Mouse (Mus musculus): ENCODE measurements around the gene Ampd3.

Ampd3 gene

DNA sequence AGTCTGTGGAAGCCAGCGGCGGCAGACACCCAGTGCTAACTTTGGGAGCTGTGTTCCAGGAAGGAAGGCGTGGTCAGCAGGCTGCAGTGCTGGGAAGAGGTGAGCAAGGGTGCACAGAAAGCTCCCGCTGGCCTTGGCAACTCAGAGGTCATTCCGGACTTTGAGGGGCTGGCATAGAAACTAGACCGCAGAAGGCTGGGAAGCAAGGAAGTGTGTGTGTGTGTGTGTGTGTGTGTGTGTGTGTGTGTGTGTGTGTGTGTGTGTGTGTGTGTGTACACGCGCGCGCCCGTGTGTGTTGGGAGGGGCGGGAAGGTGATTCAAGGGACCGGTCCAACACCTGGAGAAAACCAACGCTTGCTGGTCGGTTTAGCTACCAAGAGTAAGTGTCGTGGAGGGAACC is at the start of gene Ampd3:
Gene Ampd3 (plus strand): TSS at position 206 of the 400 bp plus-strand sequence.
- DNase-seq, result peak; percentile 52

DNA sequence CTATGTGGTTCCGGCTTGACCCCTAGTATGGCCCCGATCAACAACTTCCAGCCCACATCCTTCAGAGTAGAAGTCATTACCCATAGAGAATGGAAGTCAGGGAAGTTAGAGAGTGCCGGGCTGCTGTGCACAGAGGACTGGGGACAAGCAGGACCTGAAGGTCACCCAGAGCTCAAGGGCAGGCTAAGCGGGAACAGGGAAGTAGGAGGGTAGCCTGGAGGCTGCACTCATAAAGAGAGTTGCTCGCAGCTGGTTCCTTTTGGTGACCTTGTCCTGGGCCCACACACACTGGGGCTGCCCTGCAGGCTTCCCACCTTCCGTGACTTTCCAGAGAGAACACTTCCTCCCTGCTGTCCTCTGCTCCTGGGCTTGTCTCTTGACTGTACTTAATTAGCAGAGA is 49.5 kb upstream of the Ampd3 start:
- no peak for DNase-seq

DNA sequence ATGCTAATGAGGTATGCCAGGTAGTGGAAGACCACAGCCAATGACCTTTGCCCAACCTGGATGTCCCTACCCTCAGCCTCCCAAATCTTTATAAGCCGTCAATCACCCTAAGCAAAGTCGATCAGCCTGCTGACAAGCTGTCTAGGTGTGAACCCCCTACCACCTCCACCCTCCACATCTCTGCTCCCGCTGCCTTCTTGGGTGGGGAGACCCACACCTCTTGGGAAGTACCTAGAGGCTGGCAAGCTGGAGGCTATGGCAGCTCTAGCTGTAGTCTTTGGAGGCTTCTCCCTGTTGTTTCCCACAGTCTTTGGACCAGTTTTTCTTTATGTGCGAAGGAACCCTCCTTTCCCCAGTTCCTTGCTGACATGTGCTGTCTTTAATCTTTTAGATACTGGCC is 48.1 kb upstream of the Ampd3 start:
- DNase-seq, result no peak

GRCm38 (mm10) chr7:110722183-110722582 is 45.8 kb upstream of the Ampd3 start:
- DNase-seq, result peak; percentile 80

- peak; percentile 51 for DNase-seq
Observed at GRCm38 (mm10) chr7:110727049-110727448, 41.0 kb upstream of the Ampd3 start.

DNA sequence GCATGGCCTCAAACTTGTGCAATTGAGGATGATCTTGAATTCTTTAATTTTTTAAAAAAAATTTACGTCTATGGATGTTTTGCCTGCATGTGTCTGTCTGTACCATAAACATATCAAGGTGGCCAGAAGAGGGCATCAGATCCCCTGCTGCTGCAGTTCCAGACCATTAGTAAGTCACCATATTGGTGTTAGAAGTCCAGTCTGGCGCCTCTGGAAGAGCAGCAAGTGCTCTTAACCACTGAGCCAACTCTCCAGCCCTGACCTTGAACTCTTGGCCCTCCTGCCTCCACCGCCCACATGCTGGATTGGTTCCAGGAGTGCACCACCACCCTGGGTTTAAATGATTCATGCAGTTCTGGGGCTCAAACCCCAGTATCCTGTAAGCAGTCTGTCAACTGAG is 39.1 kb upstream of the Ampd3 start:
- DNase-seq, result no peak

GRCm38 (mm10) chr7:110729295-110729694 is 38.7 kb upstream of the Ampd3 start:
- DNase-seq, result no peak

- no peak for DNase-seq
Observed at GRCm38 (mm10) chr7:110731091-110731967, 36.7 kb upstream of the Ampd3 start.

- no peak for DNase-seq
Observed at GRCm38 (mm10) chr7:110732001-110732632, 35.9 kb upstream of the Ampd3 start.

DNA sequence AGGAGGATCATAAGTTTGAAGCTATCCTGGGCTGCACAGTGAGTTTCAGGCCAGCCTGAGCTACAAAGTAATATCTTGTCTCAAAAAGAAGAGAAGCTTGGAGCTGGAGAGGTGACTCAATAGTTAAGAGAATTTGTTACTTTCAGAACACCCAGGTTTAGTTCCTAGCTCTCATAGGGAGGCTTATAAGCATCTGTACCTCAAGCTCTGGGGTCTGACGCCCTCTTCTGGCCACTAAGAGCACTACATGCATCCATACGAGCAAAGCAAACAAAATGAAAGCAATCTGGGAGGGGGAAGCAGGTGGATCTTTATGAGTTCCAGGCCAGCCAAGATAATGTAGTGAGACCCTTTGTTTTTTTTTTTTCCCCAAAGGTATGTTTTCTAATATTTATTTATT is 31.1 kb upstream of the Ampd3 start:
- DNase-seq, result no peak

- DNase-seq, result no peak
Observed at GRCm38 (mm10) chr7:110739764-110740163, 28.2 kb upstream of the Ampd3 start.

DNA sequence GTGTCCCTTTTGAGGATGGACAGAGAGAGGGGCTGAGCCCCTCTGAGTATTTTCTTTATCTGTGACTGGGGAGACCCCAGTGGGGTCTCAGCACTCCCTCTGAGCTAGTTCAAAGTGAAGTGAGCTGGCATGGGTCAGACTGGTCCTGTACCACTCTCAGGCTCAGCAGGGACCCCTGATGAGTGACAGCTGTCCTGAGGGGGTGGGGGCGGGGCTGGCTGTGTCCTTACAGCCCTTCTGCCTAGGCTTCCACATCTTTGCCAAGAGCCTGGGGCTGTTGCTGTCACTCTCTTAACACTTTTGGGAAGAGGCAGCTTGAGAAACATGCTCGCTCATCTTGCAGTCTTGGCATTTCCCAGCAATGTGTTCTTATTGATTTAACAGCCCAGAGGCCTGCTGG is 27.8 kb upstream of the Ampd3 start:
- no peak for DNase-seq

DNA sequence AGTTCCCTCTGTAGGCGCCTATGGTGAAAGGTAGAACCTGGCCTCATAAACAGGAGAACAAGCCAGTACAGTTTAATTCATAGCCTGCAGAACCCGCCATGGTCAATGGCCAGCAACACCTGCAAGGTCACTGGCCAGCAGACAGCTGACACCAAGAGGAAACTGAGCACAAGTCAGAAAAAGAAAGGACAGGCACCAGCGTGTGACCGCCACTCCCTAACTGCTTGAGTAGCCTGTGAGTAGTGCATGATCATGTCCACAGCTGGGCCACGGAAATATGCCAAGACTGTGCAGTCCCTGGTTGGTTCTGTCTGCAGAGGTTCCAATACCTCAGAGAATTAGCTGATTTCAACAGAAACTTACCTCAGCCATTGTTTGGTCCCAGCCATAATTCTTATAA is 26.0 kb upstream of the Ampd3 start:
- no peak for DNase-seq

DNA sequence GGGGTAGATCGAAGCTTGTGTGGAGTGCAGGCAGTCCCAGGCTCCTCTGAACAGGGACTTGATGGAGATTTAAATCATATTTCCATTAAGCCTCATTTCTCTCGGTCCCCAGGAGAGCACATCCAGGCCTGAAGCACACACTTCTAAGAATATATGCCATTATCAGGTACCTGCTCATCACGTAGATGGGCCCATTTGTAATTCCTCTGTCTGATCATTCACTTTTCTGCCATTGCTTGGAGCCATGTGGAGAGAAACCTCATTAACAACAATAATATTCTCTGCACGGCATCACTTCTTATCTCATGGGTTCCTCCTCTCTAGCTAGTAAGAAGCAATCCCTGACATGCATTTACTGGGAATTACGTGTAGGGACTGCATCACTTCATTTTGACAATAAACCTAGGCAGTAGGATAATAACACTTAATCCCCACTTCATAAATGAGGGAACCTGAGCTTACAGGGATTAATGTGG is 21.9 kb upstream of the Ampd3 start:
- no peak for DNase-seq

DNA sequence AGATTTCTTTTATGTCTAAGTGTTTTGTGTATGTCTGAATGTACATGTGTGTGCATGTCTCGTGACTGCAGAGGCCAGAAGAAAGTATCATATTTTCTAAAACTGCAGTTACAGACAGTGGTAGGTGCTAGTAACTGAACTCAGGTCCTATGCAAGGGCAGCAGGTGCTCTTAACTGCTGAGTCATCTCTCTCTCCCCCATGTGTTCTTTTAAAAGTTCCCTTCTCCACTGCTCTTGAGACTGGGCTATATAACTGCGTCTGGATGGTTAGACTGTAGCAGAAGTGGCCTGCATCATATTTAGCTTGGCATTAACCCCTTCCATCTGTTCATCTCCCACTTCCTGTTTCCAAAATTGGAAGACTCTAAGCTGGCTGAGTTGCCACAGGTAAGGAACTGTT is 21.2 kb upstream of the Ampd3 start:
- DNase-seq, result no peak

GRCm38 (mm10) chr7:110750834-110751233 is 17.2 kb upstream of the Ampd3 start:
- no peak for DNase-seq

DNA sequence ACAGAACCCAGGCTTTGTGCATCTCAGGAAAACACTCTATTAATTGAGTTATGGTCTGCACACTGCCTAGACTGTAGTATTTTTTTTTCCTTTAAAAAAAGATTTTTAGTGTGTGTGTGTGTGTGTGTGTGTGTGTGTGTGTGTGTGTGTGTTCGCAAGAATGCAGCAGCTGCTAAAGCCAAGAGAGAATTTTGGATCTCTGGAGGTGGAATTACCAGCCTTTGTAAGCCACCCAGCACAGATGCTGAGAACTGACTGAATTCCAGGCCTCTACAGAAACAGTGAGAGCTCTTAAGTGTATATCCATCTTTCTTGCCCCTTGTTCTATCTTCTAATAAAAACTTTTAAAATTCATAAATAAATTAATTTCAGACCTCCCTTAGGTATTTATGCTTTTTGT is 16.4 kb upstream of the Ampd3 start:
- no peak for DNase-seq

DNA sequence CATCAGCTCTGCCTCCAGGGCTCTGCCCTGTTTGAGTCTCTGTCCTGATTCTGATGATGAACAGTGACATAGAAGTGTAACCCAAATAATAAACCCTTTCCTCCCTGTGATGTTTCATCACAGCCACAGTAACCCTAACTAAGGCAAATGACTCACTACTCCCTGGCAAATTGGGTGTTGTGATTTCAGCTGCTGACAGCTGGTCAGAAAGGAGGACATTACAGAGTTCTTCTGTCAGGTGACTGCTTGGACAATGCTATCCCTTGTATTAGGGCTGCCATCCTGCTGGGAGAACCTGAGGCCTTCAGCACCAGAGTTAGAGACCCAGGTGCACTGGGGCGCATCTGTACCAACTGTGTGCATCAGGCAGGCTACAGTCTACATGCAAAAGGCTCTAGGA is 14.7 kb upstream of the Ampd3 start:
- DNase-seq, result no peak

GRCm38 (mm10) chr7:110753926-110754330 is 14.1 kb upstream of the Ampd3 start:
- no peak for DNase-seq

DNA sequence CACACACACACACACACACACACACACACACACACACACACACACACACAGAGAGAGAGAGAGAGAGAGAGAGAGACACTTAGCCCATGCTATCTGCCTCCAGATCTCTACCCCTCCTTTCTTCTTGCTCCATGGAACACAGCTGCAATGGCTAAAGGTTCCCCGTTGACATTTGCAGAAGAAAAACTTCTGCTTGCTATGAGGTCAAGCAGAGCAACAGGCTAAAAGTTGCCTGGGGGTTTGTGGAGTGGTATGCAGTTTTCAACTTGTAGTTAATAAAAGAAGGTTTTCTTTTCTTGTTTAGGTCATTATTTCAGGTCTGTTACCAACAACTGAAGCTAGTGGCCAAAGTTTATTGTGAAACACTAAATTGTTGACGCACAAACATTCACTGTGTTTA is 11.6 kb upstream of the Ampd3 start:
- no peak for DNase-seq

GRCm38 (mm10) chr7:110762605-110763180 is 5.3 kb upstream of the Ampd3 start:
- peak; percentile 86 for DNase-seq

GRCm38 (mm10) chr7:110768451-110769064 is 552 bp downstream of the Ampd3 start:
- DNase-seq, result peak; percentile 70

DNA sequence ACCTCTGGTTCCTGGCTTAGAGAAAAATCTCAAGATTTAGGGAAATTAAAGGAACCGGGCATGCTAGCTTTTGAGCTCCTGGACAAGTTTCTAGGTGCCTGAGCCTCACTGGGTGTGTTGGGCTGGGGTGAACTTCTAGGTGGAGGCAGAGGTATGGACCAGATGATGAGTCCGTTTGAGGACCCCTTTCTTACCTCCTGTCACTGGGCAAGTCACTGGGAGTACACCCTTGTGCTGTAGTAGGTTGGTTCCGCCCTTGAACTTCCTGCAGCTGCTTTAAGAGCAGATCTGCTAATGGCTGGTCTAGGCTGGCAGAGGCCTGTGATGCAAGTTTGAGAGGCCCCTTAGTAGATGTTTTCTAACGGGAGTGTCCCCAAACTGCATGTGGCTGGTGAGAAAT is 1.1 kb downstream of the Ampd3 start:
- no peak for DNase-seq

GRCm38 (mm10) chr7:110770949-110771348 is 2.9 kb downstream of the Ampd3 start:
- DNase-seq, result no peak

All from cerebellum, adult 9-11 months (tissue).